Mouse (Mus musculus) heart, adult 2 months (tissue): ENCODE data around the gene Chpf2. TPM values are rescaled to one million over a fixed set of nuclear protein-coding genes. Genes with fewer than 3 reads are reported as not detected.

Source experiments
- DNase-seq, 2 experiments: peaks; one replicate each; pipeline ENCODE4 v3.0.0; 2021
- H3K27ac ChIP-seq: fragments of 200-600 bp; 2 replicates; pipeline ENCODE4 v1.8.1; 2022
- H3K27me3 ChIP-seq: fragments of 200-500 bp; 2 replicates; pipeline ENCODE4 v1.6.1; 2012; ENCODE audit warnings: mild to moderate bottlenecking, low read length, inconsistent platforms, mixed read lengths; ENCODE audit not compliant: control insufficient read depth, insufficient read depth
- H3K36me3 ChIP-seq: fragments of 200-500 bp; 2 replicates; pipeline ENCODE4 v1.6.1; 2012; ENCODE audit warnings: low read length, inconsistent platforms; ENCODE audit not compliant: control insufficient read depth, insufficient read depth
- H3K4me1 ChIP-seq: fragments of 200-500 bp; 2 replicates; pipeline ENCODE4 v1.6.1; 2011; ENCODE audit warnings: low read length; ENCODE audit not compliant: control insufficient read depth, insufficient read depth
- H3K4me3 ChIP-seq: fragments of 200-600 bp; 2 replicates; pipeline ENCODE4 v1.8.1; 2022
- H3K79me2 ChIP-seq: fragments of 200-500 bp; replicated peaks from 2 replicates; pipeline ENCODE4 v1.6.1; 2012; ENCODE audit warnings: mild to moderate bottlenecking, inconsistent platforms, low read length, moderate library complexity, mixed read lengths; ENCODE audit not compliant: control insufficient read depth, insufficient read depth
- H3K9ac ChIP-seq: fragments of 200-500 bp; 2 replicates; pipeline ENCODE4 v1.6.1; 2012; ENCODE audit warnings: low read depth, mild to moderate bottlenecking, control low read depth, inconsistent platforms, low read length, mixed read lengths
- CTCF ChIP-seq: fragments of 200-600 bp; IDR thresholded peaks from 2 replicates; pipeline ENCODE4 v1.8.1; 2022; ENCODE audit warnings: antibody characterized with exemption, mild to moderate bottlenecking, moderate library complexity
- EP300 ChIP-seq: fragments of 200-500 bp; IDR thresholded peaks from 2 replicates; pipeline ENCODE4 v1.6.1; 2011; ENCODE audit warnings: low read depth, low read length, control low read depth; ENCODE audit not compliant: insufficient read depth
- POLR2A ChIP-seq: fragments of 200-500 bp; IDR thresholded peaks from 2 replicates; pipeline ENCODE4 v1.6.1; 2011; ENCODE audit warnings: mild to moderate bottlenecking, low read depth, low read length, control low read depth; ENCODE audit not compliant: insufficient read depth
- WGBS: fragments of 180-500 bp; shearing (Covaris S2); methylation state at CpG from one replicate; pipeline ENCODE4 v1.1.7; 2018; 5-methylcytosine and 5-hydroxymethylcytosine counted together
- intact Hi-C: fragments of 180-260 bp; cut with DNase I; formaldehyde crosslinking; loops from one replicate; pipeline ENCODE4 v1.15.1; 2025
- polyA plus RNA-seq: library from polyadenylated mRNA; depleted of rRNA; stranded (reverse); fragments of >200 nt; gene quantifications from 2 replicates; pipeline ENCODE4 v1.2.3, GENCODE M21; 2012
- total RNA-seq, 2 experiments: library from RNA; stranded (reverse); gene quantifications; 2 replicates each; pipeline ENCODE4 v1.2.3; 2021

Gene Chpf2
- total and polyA plus RNA-seq, 3 experiments = 7.5 to 12.3 (median 9.0) TPM

DNA sequence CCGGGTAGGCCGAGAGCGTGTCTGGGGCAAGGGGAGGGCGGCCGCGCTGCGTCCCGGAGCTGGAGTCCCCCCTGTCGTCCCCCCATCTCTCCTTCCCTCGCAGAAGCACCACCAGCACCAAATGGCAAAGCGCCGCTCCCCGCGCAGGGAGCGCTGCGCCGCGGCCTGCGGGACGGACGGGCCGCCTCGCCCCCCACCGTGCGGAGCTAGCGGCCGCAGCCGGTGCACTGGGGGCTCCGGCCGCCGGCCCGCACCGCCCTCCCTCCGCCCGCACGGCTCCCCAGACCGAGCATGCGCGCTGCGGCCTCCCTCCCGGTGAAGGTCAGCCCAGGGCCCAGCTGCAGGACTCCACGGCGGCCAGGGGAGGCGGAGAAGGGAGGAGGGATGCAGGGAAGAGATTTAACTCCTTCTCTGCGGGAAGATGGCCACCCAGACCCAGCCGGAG is 18.1 kb downstream of the Chpf2 start:
- H3K27ac ChIP-seq = peak overlapping the region; percentile 99
- H3K4me3 ChIP-seq = peak overlapping the region; percentile 63
- TF ChIP-seq CTCF (peak; percentile 58), EP300 (0 out of 2 replicates have a peak, but pooled peaks have one; percentile 26), POLR2A (peak; percentile 63)
- intact Hi-C loops = loop anchor here (5.0 kb wide), 1 partner anchor 148 kb away; no protein-coding TSS in a partner anchor
- peak; percentile 94 for DNase-seq
- H3K79me2 ChIP-seq = no peaks in the 10 kb centered on the region
- peaks cover 16% of the 10 kb centered on the region for H3K4me1 ChIP-seq
- no peaks in the 10 kb centered on the region for H3K27me3 ChIP-seq
- H3K36me3 ChIP-seq = no peaks in the 10 kb centered on the region
- under 1% methylated on average over 46 of the region's 46 CpGs for WGBS
- peak overlapping the region; percentile 97 for H3K9ac ChIP-seq

DNA sequence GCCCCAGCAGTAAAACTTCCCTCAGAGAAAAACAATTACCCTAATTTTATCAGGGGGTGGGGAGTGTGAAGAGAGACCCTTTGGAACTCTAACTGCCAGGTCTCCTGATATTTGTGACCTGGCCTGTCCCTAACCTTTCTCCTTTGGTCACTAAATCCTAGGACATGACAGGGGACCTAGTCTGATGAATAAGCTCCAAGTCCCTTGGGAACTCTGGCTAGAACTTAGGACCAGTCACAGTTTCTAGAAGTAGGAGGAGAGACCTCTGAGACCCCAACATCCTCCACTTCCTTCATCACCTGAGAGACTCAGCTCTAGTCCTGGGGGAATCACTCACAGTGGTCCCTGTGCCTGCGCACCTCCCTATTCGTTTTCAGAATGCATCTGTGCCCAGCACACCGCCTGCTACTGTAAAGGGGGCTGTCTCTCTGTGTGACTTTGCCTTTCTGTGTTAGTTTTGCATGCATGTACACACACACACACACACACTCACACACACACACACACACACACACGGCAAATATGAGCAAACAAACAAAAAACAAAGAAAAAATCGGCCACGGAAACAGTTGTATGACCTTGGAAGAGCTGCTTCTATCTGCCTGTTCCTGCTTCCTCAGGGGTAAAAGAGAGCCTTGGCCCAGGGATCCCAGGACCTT is 18.9 kb downstream of the Chpf2 start:
- peak overlapping the region; percentile 99 for H3K27ac ChIP-seq
- H3K79me2 ChIP-seq = no peaks in the 10 kb centered on the region
- H3K9ac ChIP-seq = peak overlapping the region; percentile 68
- no peaks in the 10 kb centered on the region for H3K36me3 ChIP-seq
- DNase-seq = no peak
- H3K27me3 ChIP-seq = no peaks in the 10 kb centered on the region
- 23% methylated on average over 6 of the region's 6 CpGs for WGBS
- H3K4me3 ChIP-seq = peak overlapping the region; percentile 63
- TF ChIP-seq CTCF (no peak), EP300 (no peak), POLR2A (no peak)
- peaks cover 16% of the 10 kb centered on the region for H3K4me1 ChIP-seq
- intact Hi-C loops = no loop called here

- no peak for DNase-seq
- Histone ChIP-seq H3K79me2 (no peaks in the 10 kb centered on the region), H3K27me3 (no peaks in the 10 kb centered on the region), H3K9ac (peak overlapping the region; percentile 2; the same call in 1 of the 2 replicates), H3K27ac (no peak overlapping the region), H3K36me3 (no peaks in the 10 kb centered on the region), H3K4me1 (peaks cover 12% of the 10 kb centered on the region), H3K4me3 (no peak overlapping the region)
- WGBS = 69% methylated on average over 14 of the region's 14 CpGs
- TF ChIP-seq CTCF = no peak
- TF ChIP-seq EP300 = no peak
- no peak for TF ChIP-seq POLR2A
- intact Hi-C loops = no loop called here
Observed at GRCm38 (mm10) chr5:24605980-24606665, 19.6 kb downstream of the Chpf2 start.

DNA sequence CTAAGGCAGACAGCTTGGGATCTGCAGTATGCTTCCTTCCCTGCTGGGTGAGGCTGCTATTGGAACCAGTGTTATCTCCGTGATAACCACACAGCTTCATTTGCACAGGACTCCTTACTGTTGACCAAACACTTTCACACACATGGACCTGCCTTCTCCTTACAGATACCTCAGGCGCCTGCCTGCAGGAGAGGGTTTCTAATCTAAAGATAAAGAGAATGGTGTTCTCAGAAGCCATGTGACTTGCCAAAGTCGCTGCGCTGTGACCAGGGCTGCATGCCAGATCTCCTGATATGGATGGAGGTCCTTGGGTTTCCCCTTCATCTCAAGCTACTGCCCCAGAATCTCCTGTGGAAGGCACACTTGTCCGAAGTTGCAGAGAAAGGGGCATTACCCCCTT is 22.8 kb downstream of the Chpf2 start:
- intact Hi-C loops = no loop called here
- Histone ChIP-seq H3K4me3 (no peak overlapping the region), H3K4me1 (peaks cover 4% of the 10 kb centered on the region), H3K9ac (no peak overlapping the region), H3K36me3 (no peaks in the 10 kb centered on the region), H3K27ac (no peak overlapping the region), H3K27me3 (no peaks in the 10 kb centered on the region), H3K79me2 (no peaks in the 10 kb centered on the region)
- TF ChIP-seq CTCF = no peak
- TF ChIP-seq POLR2A = no peak
- TF ChIP-seq EP300 = no peak
- no peak for DNase-seq
- 6% methylated on average over 5 of the region's 5 CpGs for WGBS

DNA sequence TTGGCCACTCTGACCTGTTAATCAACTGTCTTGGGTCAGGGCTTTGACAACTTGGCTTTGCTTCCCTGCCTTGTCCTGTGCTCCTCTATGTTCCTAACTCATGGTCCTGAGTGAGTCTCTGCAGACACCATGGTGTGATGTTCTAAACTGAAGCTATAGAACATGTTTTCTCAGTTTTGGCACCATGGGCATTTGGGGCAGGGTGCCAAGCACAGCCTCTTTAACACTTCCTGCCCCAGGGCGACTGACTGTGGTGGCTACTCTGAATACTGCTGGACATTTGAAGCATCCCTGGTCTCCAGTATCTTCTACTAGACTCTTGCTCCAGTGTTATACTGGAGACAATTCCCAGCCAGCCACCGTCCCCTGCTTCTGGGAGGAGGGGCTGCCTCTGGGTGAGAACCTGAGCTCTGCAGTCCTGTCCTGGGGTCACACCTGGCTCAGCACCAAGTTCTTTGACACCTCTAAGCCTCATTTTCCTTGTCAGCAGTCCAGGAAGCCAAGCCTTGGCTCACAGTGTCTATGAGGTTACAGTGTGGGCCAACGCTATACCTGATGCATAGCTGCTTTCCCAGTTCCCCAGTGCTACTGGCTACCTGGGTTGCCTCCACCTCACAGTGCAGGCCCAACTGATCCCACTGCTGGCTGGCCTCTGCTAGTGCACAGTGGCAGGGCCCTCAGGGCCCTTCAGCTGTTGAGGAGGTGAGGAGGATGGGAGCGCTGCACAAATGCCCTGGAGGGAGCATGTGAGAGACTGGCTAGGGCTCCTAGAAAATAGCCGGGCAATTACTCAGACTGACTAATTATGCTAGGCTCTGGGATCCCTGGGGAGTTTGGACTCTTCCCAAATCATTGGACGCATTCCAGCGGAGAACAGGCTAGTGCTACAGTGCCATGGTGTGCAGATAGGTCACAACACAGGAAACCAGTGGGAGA is 25.1 kb downstream of the Chpf2 start:
- Histone ChIP-seq H3K27ac (no peak overlapping the region), H3K9ac (no peak overlapping the region), H3K36me3 (no peaks in the 10 kb centered on the region), H3K27me3 (no peaks in the 10 kb centered on the region), H3K79me2 (no peaks in the 10 kb centered on the region), H3K4me3 (no peak overlapping the region), H3K4me1 (peaks cover 2% of the 10 kb centered on the region; the same call in 1 of the 2 replicates)
- intact Hi-C loops = no loop called here
- DNase-seq = peak in 1 of 2 experiments; percentile 39
- TF ChIP-seq CTCF (no peak; the same call in 1 of the 2 replicates), POLR2A (no peak), EP300 (no peak)
- WGBS = 38% methylated on average over 7 of the region's 7 CpGs
